Mouse (Mus musculus) G1E (cell line): Measurements from ENCODE around the gene Tcf3.

Experiments
- CTCF ChIP-seq: IDR thresholded peaks from 2 replicates; pipeline ENCODE4 v1.5.1; 2012; ENCODE audit warnings: low read depth, low read length, inconsistent platforms, mixed read lengths
- GATA2 ChIP-seq: IDR thresholded peaks from 2 replicates; pipeline ENCODE4 v1.6.1; 2012; ENCODE audit warnings: low read depth, low read length, inconsistent platforms, borderline replicate concordance
- TAL1 ChIP-seq: conservative IDR thresholded peaks from 2 replicates; pipeline ENCODE4 v1.6.1; 2012; ENCODE audit warnings: low read depth, low read length, inconsistent platforms, mixed read lengths

- TF ChIP-seq TAL1 (no peak), CTCF (no peak), GATA2 (no peak)
Observed at GRCm38 (mm10) chr10:80423562-80423961, 9.9 kb downstream of the Tcf3 start.
